Mouse (Mus musculus): ENCODE results near the gene Poc1a. TPM values are rescaled to one million over a fixed set of nuclear protein-coding genes. Genes with fewer than 3 reads are reported as not detected.

Gene Poc1a
- total and polyA plus RNA-seq, 3 experiments: 24.5 to 46.7 (median 31.9) TPM

GRCm38 (mm10) chr9:106318074-106318473 lies 37.2 kb downstream of the Poc1a start:
- no peak overlapping the region for H3K27ac ChIP-seq (ENCODE audit: insufficient read depth, low read depth)
- dilution Hi-C loops (cut with MboI; ENCODE audit: extremely low pct_ligation_motif_present, extremely low pct_unique_long_range_greater_than_20kb, low sequenced_read_pairs): no loop called here
- H3K27me3 ChIP-seq (replicated peaks): no peaks in the 10 kb centered on the region
- no peak overlapping the region for H3K9ac ChIP-seq (ENCODE audit: insufficient read depth, low read depth)
- no peaks in the 10 kb centered on the region for H3K9me3 ChIP-seq (replicated peaks; ENCODE audit: low read length)
- no peaks in the 10 kb centered on the region for H3K79me2 ChIP-seq (replicated peaks; ENCODE audit: control insufficient read depth, extremely low read depth, insufficient read depth, poor library complexity, severe bottlenecking)
- H3K36me3 ChIP-seq (replicated peaks in 1 of 2; ENCODE audit: control insufficient read depth in 1 of 2, insufficient read depth in 1 of 2, low read length in 1 of 2): peaks cover 6 to 63% of the 10 kb centered on the region in 2 experiments
- in situ Hi-C loops (cut with MboI; ENCODE audit: low pct_ligation_motif_present, low pct_unique_long_range_greater_than_20kb, low sequenced_read_pairs): no loop called here
- no peak overlapping the region for H3K4me2 ChIP-seq (ENCODE audit: insufficient read depth, low read depth, poor library complexity, severe bottlenecking)
- DNase-seq (ENCODE audit: extremely low read depth): no peak
- TF ChIP-seq E2F4 (IDR thresholded peaks at IDR 0.05; ENCODE audit: insufficient replicate concordance, low read depth, low read length): no peak
- no peak overlapping the region for H3K4me3 ChIP-seq (replicated peaks in 1 of 3; ENCODE audit: low read depth in 2 of 3, low read length in 2 of 3, poor library complexity in 1 of 3)
- H3K4me1 ChIP-seq (ENCODE audit: control insufficient read depth in 1 of 2, insufficient read depth in 2 of 2): peaks cover 0 to 5% of the 10 kb centered on the region in 2 experiments; a peak in 2 of 4 replicates

DNA sequence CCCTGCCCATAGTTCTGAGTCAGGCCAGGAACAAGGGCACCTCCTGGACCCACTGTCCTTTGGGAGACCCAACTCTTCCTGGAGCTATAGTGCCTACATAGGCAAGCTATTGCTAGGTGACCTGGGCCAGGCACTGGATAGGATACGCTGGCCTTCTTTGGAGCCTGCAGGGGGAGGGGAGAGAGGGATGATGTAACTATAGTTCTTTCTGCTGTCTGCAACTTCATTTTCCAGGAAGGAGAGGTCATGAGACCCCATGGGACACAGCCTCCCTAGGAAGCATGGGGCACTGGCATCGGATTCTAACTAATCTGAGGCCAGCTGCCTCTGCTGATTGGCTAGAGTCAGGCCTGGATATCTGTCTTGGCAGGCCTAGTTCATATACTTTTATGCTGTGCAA lies 38.2 kb downstream of the Poc1a start:
- in situ Hi-C loops (cut with MboI; ENCODE audit: low pct_ligation_motif_present, low pct_unique_long_range_greater_than_20kb, low sequenced_read_pairs): no loop called here
- no peak overlapping the region for H3K4me3 ChIP-seq (replicated peaks in 1 of 3; ENCODE audit: low read depth in 2 of 3, low read length in 2 of 3, poor library complexity in 1 of 3)
- no peaks in the 10 kb centered on the region for H3K9me3 ChIP-seq (replicated peaks; ENCODE audit: low read length)
- no peak for TF ChIP-seq MAX (IDR thresholded peaks at IDR 0.05; ENCODE audit: low read length)
- no peak for TF ChIP-seq SIN3A (IDR thresholded peaks at IDR 0.05; ENCODE audit: low read length)
- no peak for TF ChIP-seq HCFC1 (IDR thresholded peaks at IDR 0.05; ENCODE audit: low read depth, low read length)
- no peak for TF ChIP-seq ZKSCAN1 (IDR thresholded peaks at IDR 0.05; ENCODE audit: borderline replicate concordance, low read depth, low read length)
- H3K27me3 ChIP-seq (replicated peaks): no peaks in the 10 kb centered on the region
- no peak overlapping the region for H3K27ac ChIP-seq (ENCODE audit: insufficient read depth, low read depth)
- peaks cover 6 to 59% of the 10 kb centered on the region in 2 experiments for H3K36me3 ChIP-seq (replicated peaks in 1 of 2; ENCODE audit: control insufficient read depth in 1 of 2, insufficient read depth in 1 of 2, low read length in 1 of 2)
- dilution Hi-C loops (cut with MboI; ENCODE audit: extremely low pct_ligation_motif_present, extremely low pct_unique_long_range_greater_than_20kb, low sequenced_read_pairs): no loop called here
- no peak overlapping the region for H3K4me2 ChIP-seq (ENCODE audit: insufficient read depth, low read depth, poor library complexity, severe bottlenecking)
- no peak overlapping the region for H3K9ac ChIP-seq (ENCODE audit: insufficient read depth, low read depth)
- DNase-seq (ENCODE audit: extremely low read depth): no peak
- H3K79me2 ChIP-seq (replicated peaks; ENCODE audit: control insufficient read depth, extremely low read depth, insufficient read depth, poor library complexity, severe bottlenecking): no peaks in the 10 kb centered on the region
- H3K4me1 ChIP-seq (ENCODE audit: control insufficient read depth in 1 of 2, insufficient read depth in 2 of 2): peaks cover 0 to 5% of the 10 kb centered on the region in 2 experiments; a peak in 2 of 4 replicates

- dilution Hi-C loops (cut with MboI; ENCODE audit: extremely low pct_ligation_motif_present, extremely low pct_unique_long_range_greater_than_20kb, low sequenced_read_pairs) (no loop called here), in situ Hi-C loops (cut with MboI; ENCODE audit: low pct_ligation_motif_present, low pct_unique_long_range_greater_than_20kb, low sequenced_read_pairs) (no loop called here)
- H3K4me3 ChIP-seq (replicated peaks in 1 of 3; ENCODE audit: low read depth in 2 of 3, low read length in 2 of 3, poor library complexity in 1 of 3): no peak overlapping the region
- H3K79me2 ChIP-seq (replicated peaks; ENCODE audit: control insufficient read depth, extremely low read depth, insufficient read depth, poor library complexity, severe bottlenecking): no peaks in the 10 kb centered on the region
- TF ChIP-seq USF1 (IDR thresholded peaks at IDR 0.05; ENCODE audit: low read depth, low read length) (no peak), ZKSCAN1 (IDR thresholded peaks at IDR 0.05; ENCODE audit: borderline replicate concordance, low read depth, low read length) (no peak), BHLHE40 (IDR thresholded peaks at IDR 0.05; ENCODE audit: low read depth, low read length) (no peak), TBP (conservative IDR thresholded peaks at IDR 0.05; ENCODE audit: low read depth, low read length) (no peak), ELF1 (IDR thresholded peaks at IDR 0.05; ENCODE audit: low read depth, low read length) (no peak), JUN (IDR thresholded peaks at IDR 0.05; ENCODE audit: insufficient read depth, low read depth, low read length) (no peak), NRF1 (IDR thresholded peaks at IDR 0.05; ENCODE audit: low read depth, low read length) (no peak), NELFE (IDR thresholded peaks at IDR 0.05; ENCODE audit: low read depth, low read length) (no peak), ETS1 (conservative IDR thresholded peaks at IDR 0.05; ENCODE audit: low read depth, low read length) (no peak), POLR2AphosphoS2 (IDR thresholded peaks at IDR 0.05; ENCODE audit: low read depth, low read length) (no peak), CHD1 (IDR thresholded peaks at IDR 0.05; ENCODE audit: low read depth, low read length) (no peak), CHD2 (IDR thresholded peaks at IDR 0.05; ENCODE audit: low read length) (no peak), CTCF (conservative IDR thresholded peaks at IDR 0.05 in 1 of 2, IDR thresholded peaks at IDR 0.05 in 1 of 2; ENCODE audit: low read depth in 2 of 2, low read length in 2 of 2) (no peak), EP300 (IDR thresholded peaks at IDR 0.05; ENCODE audit: low read length) (no peak), KAT2A (IDR thresholded peaks at IDR 0.05; ENCODE audit: insufficient replicate concordance, low read length) (no peak), SIN3A (IDR thresholded peaks at IDR 0.05; ENCODE audit: low read length) (no peak), SMC3 (IDR thresholded peaks at IDR 0.05; ENCODE audit: low read depth, low read length) (no peak), ZNF384 (IDR thresholded peaks at IDR 0.05; ENCODE audit: low read depth, low read length) (no peak), RCOR1 (conservative IDR thresholded peaks at IDR 0.05; ENCODE audit: low read depth, low read length) (no peak), MYC (IDR thresholded peaks at IDR 0.05; ENCODE audit: low read depth, low read length) (no peak)
- H3K4me1 ChIP-seq (ENCODE audit: control insufficient read depth in 1 of 2, insufficient read depth in 2 of 2): peaks cover 5 to 10% of the 10 kb centered on the region in 2 experiments
- no peak overlapping the region for H3K27ac ChIP-seq (ENCODE audit: insufficient read depth, low read depth)
- peaks cover 5 to 54% of the 10 kb centered on the region in 2 experiments for H3K36me3 ChIP-seq (replicated peaks in 1 of 2; ENCODE audit: control insufficient read depth in 1 of 2, insufficient read depth in 1 of 2, low read length in 1 of 2)
- DNase-seq (ENCODE audit: extremely low read depth): no peak
- H3K9ac ChIP-seq (ENCODE audit: insufficient read depth, low read depth): no peak overlapping the region
- H3K9me3 ChIP-seq (replicated peaks; ENCODE audit: low read length): no peaks in the 10 kb centered on the region
- no peak overlapping the region for H3K4me2 ChIP-seq (ENCODE audit: insufficient read depth, low read depth, poor library complexity, severe bottlenecking)
- H3K27me3 ChIP-seq (replicated peaks): no peaks in the 10 kb centered on the region
Measured at GRCm38 (mm10) chr9:106322497-106322896, 41.6 kb downstream of the Poc1a start.
